Mouse (Mus musculus) kidney, postnatal 25 days (tissue): Measurements from ENCODE around the gene Acadvl.
A peak's percentile ranks its signal among the peaks of the same experiment; 100 is the strongest.

Experiments used
- DNase-seq, 2 experiments: peaks; one replicate each; pipeline ENCODE4 v3.0.0; 2021; ENCODE audit warnings: mixed read lengths in 2 of 2

Gene Acadvl

DNA sequence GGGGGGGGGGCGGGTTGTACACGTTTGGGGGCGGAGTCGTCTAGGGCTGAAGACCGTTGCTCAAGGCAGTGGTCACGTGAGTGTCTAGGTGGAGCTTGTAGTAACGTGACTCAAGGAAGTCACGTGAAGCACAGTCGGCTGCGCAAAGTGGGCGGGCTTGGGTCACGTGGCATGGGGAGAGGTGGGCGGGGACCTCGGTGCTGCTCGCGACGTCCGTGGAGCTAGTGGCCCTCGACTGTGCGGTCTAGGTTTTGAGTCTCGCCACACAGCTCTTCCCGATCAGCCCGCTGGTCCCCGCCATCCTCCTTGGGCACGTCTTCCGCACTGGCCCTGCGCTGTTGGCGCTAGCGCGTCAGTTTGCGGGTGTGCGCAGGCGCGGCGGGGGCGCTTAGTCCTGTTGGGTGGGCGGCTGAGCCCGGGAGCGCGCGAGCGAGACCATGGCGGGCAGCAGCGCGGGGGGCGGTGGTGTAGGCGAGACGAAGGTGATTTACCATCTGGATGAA lies 14.8 kb downstream of the Acadvl start, which contains the start of gene Dvl2:
Dvl2 (plus strand) TSS at position 200 of the 503 bp plus-strand sequence.
- peak; percentile 96 to 98 for DNase-seq

DNA sequence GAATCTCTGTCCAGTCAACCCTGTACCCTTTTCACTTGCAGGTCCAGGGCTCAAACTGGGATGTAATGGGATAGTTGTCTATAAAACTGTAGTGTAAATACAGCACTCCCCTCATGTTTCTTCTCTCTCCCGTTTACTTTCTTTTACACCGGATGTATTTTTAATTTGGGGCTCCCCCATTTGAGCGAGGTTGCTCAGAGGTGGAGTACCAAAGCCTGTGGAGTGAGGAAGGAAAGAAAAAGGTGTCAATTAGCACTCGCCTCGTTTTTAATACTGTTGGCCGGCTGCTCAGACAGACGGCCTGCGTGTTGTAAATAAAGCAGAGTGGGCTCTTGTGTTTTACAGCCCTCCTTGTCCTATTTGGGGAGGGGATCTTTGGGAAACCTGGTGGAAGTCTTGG lies 15.5 kb downstream of the Acadvl start:
- DNase-seq, result no peak

GRCm38 (mm10) chr11:69998567-69999491 lies 16.4 kb downstream of the Acadvl start:
- peak in 1 of 2 experiments; percentile 53 for DNase-seq

DNA sequence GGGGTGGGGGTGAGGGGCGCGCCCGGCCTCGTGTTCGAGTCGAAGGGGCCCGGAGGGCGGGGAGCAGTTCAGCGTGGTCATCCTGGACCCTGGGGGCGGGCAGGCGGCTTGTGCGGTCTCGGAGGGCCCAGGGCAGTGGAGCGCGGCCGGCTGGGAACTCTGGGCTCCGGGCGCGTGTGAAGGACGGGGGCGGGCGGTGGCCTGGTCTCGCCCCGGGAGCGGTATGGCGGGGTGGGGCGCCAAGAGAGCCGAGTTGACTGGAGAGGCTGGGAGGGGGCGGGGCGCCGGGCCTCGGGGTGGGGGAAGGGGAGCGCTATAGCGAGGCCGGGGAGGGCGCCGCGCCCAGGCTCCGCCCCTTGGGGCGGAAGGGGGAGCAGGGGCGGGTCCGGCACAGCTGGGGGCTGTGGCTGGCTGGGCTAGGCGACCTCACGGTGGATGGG lies 18.1 kb downstream of the Acadvl start:
- peak; percentile 93 to 97 for DNase-seq

GRCm38 (mm10) chr11:69996161-69997061 lies 18.8 kb downstream of the Acadvl start:
- DNase-seq, result peak in 1 of 2 experiments; percentile 60

DNA sequence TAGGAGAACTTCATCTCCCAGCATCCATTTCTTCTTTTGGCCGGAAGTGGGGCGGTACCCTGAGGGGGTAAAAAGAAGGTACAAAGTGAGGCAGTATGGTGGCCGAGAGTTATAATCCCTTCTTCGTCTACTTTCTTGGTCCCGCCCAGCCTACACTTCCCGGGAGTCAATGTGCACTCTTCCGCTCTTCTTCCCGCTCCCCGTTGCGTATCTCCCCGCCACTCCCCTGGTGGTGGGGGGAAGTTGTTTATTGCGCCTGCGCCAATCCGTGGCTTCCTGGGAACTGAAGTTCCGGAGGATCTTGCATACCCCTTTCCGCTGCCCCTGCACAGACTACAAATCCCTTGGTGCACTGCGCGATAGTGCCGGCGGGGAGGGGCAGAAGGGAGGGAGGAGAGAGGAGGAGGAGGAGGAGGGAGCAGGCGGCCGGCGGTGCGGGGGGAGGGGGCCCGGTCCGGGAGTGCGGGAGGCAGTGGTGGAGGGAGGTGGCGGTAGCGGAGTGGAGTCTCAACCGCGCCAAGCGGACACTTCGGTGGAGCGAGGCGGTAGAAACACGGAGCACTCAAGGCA lies 19.7 kb downstream of the Acadvl start, which contains the start of gene Phf23:
Phf23 (plus strand) TSS at position 387 of the 570 bp plus-strand sequence.
- DNase-seq, result peak; percentile 97 to 99

DNA sequence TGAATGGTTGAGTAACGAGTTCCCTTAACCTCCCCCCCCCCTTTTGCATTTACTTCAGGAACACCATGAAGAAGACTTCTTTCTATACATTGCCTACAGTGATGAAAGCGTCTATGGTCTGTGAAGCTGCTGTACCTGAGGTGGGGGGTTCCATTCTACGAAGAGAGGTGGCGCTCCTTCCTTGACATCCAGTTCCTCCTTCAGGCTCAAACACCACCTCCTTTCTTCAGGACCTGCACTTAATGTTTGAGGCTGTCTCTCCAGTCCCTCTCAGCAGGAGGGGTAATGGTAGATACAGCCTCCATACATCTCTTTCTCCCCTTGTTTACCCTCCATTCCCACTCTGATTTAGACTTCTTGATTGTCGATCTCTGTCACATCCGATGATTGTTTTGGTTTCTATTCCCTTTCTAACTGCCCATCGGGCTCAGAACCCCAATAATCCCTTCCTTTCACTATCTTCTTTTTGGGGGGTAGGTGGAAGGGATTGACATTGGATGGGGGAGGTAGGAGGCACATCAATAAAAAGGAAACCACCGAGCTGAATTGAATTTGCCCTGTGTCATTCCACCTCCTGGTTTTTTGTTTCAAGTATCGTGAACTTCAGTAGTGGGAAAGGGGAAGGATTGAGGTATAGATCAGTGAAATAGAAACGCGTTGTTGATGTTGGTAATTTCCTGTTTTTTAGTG lies 20.7 kb downstream of the Acadvl start:
- DNase-seq, result no peak

GRCm38 (mm10) chr11:69992932-69993331 lies 22.3 kb downstream of the Acadvl start:
- no peak for DNase-seq

- DNase-seq, result peak; percentile 31 to 72
Measured at GRCm38 (mm10) chr11:69992396-69992795, 22.8 kb downstream of the Acadvl start.

GRCm38 (mm10) chr11:69991711-69992110 lies 23.5 kb downstream of the Acadvl start:
- DNase-seq, result no peak

- peak; percentile 99 for DNase-seq
Measured at GRCm38 (mm10) chr11:69990850-69991691, 24.1 kb downstream of the Acadvl start, which contains the start of gene Gabarap. Gene Gabarap (plus strand): TSS chr11:69991143.

GRCm38 (mm10) chr11:69989949-69990348 lies 25.3 kb downstream of the Acadvl start:
- DNase-seq, result no peak

DNA sequence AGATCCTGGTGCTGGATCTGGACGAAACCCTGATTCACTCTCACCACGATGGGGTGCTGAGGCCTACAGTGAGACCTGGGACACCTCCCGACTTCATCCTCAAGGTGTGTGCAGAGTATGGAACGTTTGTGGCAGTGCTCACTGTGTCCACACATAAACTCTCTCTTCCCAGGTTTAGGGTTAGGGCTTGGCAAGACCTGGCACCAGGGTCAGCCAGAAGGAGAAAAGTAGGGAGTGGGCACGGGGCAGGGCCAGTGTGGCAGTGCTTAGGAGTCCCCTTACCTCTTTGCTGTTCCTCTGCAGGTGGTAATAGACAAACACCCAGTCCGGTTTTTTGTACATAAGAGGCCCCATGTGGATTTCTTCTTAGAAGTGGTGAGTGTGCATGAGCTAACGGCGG lies 30.8 kb downstream of the Acadvl start:
- DNase-seq, result no peak

DNA sequence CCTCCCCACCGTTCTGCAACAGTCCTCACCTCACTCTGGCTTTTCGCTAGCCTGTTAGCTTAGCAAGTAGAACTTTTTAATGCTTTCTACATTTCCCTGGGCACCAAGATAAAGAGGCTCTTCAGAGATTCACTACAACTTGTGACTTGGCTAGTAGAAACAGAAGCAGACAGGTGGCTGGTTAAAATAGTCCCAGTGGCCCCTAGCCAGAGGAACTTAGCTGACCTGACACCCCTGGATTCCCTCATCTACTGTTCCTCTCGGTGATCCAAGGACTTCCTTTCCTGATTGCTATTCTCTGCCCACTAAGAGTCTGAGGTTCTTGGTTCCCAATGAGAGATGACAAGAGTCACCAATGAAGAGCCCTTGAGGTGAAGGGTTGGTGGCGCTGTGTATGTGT lies 31.8 kb downstream of the Acadvl start:
- no peak for DNase-seq

DNA sequence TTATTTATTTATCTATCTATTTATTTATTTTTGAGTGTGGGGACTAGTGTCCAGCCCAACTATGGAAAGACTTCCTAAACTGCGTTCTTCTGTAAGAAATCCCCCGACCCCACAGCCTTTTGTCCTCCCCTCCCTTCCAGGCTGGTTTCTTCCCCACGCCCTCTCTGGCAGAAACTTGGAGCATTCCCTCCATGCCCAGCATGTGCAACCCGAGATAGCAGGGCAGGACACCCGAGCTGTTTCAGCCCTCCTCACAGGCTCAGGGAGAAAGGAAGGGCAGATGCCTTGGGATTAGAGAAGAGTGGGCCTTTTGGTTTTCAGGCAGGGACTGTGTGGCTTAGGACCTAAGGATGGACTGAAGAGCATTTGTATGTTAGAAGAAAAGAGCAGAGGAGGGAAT lies 32.3 kb downstream of the Acadvl start:
- DNase-seq, result no peak

DNA sequence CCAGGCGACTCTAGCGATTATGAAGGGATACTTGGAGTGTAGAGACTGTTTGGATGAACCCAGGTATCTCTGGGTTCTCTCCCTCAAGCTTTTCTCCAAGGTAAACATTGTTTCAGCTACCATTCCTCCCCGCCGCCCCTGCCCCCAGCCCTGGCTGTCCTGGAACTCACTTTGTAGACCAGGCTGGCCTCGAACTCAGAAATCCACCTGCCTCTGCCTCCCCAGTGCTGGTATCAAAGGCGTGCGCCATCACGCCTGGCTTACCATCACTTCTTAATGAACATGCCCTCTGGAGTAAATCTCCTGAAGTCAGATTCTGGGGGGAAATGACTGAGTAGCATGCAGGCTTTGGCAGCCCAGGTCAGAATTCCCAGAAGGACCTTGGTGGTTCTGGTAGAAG lies 33.0 kb downstream of the Acadvl start, which contains the start of gene Elp5:
Elp5 (minus strand) TSS at position 293 of the 400 bp plus-strand sequence.
- no peak for DNase-seq

- DNase-seq, result no peak
Measured at GRCm38 (mm10) chr11:69981141-69981762, 34.0 kb downstream of the Acadvl start, which contains the start of gene Ctdnep1. Gene Ctdnep1 (plus strand): TSS chr11:69981156.

- DNase-seq, result peak; percentile 96 to 97
Measured at GRCm38 (mm10) chr11:69980196-69981140, 34.7 kb downstream of the Acadvl start.

DNA sequence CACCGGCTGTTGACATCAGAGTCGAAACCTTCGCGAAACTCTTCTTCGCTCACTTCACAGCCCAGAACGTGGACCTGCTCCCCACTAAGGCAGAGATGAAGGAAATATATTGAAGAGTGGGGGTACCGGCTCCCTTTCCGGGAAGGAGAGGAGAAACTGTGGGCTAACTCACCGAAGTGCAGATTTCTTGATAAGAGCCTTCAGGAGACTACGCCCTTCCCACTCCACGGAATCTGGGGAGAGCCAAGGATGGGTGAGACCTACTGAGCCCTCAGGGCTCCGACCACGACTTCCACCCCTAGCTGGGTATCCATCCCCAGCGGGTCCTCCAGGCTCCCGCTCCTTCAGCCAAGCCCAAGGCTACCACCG lies 35.4 kb downstream of the Acadvl start:
- DNase-seq, result no peak
